Mouse (Mus musculus) hindbrain, embryonic 15.5 days (tissue): ENCODE results near the gene Anp32e. TPM values are rescaled to one million over a fixed set of nuclear protein-coding genes. Genes with fewer than 3 reads are reported as not detected.

Experiments used
- ATAC-seq: fragments of 200-750 bp; cut with Nextera tagmentation; 2 replicates; pipeline ENCODE4 v1.8.0; 2017; ENCODE audit warnings: low read depth, moderate number of reproducible peaks, moderate TSS enrichment; ENCODE audit not compliant: low FRiP score
- H3K27ac ChIP-seq: fragments of 300-500 bp; sonication (generic); replicated peaks from 2 replicates; pipeline ENCODE4 v1.5.1; 2015; ENCODE audit warnings: mild to moderate bottlenecking, inconsistent platforms
- H3K27me3 ChIP-seq: fragments of 300-500 bp; sonication (generic); 2 replicates; pipeline ENCODE4 v1.6.1; 2015; ENCODE audit warnings: control low read depth, inconsistent platforms
- H3K36me3 ChIP-seq: fragments of 300-500 bp; sonication (generic); 2 replicates; pipeline ENCODE4 v1.6.1; 2015; ENCODE audit warnings: control low read depth, inconsistent platforms
- H3K4me1 ChIP-seq: fragments of 300-500 bp; sonication (generic); replicated peaks from 2 replicates; pipeline ENCODE4 v1.6.1; 2015; ENCODE audit warnings: control low read depth, inconsistent platforms
- H3K4me2 ChIP-seq: fragments of 300-500 bp; sonication (generic); 2 replicates; pipeline ENCODE4 v1.6.1; 2015; ENCODE audit warnings: moderate library complexity, mild to moderate bottlenecking, inconsistent platforms
- H3K4me3 ChIP-seq: fragments of 300-500 bp; sonication (generic); 2 replicates; pipeline ENCODE4 v1.5.1; 2015; ENCODE audit warnings: mild to moderate bottlenecking, inconsistent platforms
- H3K9ac ChIP-seq: fragments of 300-500 bp; sonication (generic); 2 replicates; pipeline ENCODE4 v1.6.1; 2015; ENCODE audit warnings: inconsistent platforms
- H3K9me3 ChIP-seq: fragments of 300-500 bp; sonication (generic); 2 replicates; pipeline ENCODE4 v1.6.1; 2016; ENCODE audit warnings: control low read depth, inconsistent platforms
- WGBS: fragments of 180-500 bp; shearing (Covaris S2); methylation state at CpG from one replicate; pipeline ENCODE4 v1.1.7; 2015; 5-methylcytosine and 5-hydroxymethylcytosine counted together
- polyA plus RNA-seq: library from polyadenylated mRNA; unstranded; fragments of >200 nt; fragmentation: Nextera tagmentation; extraction: Ambion mirVana; gene quantifications from 2 replicates; pipeline ENCODE4 v1.2.1, GENCODE M21; 2015

The Anp32e gene
- polyA plus RNA-seq, 1 experiment from 2014 or later: 117 TPM

GRCm38 (mm10) chr3:95931471-95931870 is 2.4 kb downstream of the Anp32e start:
- Histone ChIP-seq H3K4me2 (no peak overlapping the region), H3K27ac (no peak overlapping the region), H3K9me3 (no peaks in the 10 kb centered on the region), H3K9ac (no peak overlapping the region), H3K4me3 (no peak overlapping the region), H3K36me3 (peaks cover 17% of the 10 kb centered on the region), H3K27me3 (no peaks in the 10 kb centered on the region), H3K4me1 (peaks cover 11% of the 10 kb centered on the region)
- no peak for ATAC-seq
- WGBS: 92% methylated on average over 1 of the region's 1 CpGs

DNA sequence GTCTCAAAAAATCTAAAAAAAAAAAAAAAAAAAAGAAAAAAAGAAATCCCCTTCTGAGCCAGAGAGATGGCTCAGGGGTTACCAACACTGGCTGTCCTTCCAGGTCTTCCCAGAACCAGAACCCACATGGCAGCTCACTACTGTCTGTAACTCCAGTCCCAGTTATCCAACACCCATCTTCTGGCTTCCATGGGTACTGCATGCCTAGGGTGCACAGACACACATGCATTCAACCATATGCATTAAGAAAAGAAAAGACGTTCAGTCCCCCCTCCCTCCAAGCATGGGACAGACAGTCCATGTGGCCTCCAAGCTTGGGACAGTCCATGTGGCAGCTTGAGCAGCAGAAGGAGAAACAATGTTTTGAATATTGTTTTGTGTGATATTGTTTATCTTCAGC is 3.1 kb downstream of the Anp32e start:
- no peak overlapping the region for H3K4me2 ChIP-seq
- 40% methylated on average over 1 of the region's 1 CpGs for WGBS
- peaks cover 11% of the 10 kb centered on the region for H3K4me1 ChIP-seq
- no peaks in the 10 kb centered on the region for H3K9me3 ChIP-seq
- ATAC-seq: no peak
- H3K27ac ChIP-seq: no peak overlapping the region
- H3K27me3 ChIP-seq: no peaks in the 10 kb centered on the region
- H3K4me3 ChIP-seq: no peak overlapping the region
- peaks cover 20% of the 10 kb centered on the region for H3K36me3 ChIP-seq
- no peak overlapping the region for H3K9ac ChIP-seq

- H3K27me3 ChIP-seq: no peaks in the 10 kb centered on the region
- no peak for ATAC-seq
- H3K36me3 ChIP-seq: peaks cover 24% of the 10 kb centered on the region
- H3K4me1 ChIP-seq: peaks cover 11% of the 10 kb centered on the region
- 93% methylated on average over 7 of the region's 7 CpGs for whole genome bisulfite sequencing
- no peaks in the 10 kb centered on the region for H3K9me3 ChIP-seq
- no peak overlapping the region for H3K9ac ChIP-seq
- H3K4me2 ChIP-seq: no peak overlapping the region
- H3K4me3 ChIP-seq: no peak overlapping the region
- no peak overlapping the region for H3K27ac ChIP-seq
Measured at GRCm38 (mm10) chr3:95932566-95932965, 3.5 kb downstream of the Anp32e start.

DNA sequence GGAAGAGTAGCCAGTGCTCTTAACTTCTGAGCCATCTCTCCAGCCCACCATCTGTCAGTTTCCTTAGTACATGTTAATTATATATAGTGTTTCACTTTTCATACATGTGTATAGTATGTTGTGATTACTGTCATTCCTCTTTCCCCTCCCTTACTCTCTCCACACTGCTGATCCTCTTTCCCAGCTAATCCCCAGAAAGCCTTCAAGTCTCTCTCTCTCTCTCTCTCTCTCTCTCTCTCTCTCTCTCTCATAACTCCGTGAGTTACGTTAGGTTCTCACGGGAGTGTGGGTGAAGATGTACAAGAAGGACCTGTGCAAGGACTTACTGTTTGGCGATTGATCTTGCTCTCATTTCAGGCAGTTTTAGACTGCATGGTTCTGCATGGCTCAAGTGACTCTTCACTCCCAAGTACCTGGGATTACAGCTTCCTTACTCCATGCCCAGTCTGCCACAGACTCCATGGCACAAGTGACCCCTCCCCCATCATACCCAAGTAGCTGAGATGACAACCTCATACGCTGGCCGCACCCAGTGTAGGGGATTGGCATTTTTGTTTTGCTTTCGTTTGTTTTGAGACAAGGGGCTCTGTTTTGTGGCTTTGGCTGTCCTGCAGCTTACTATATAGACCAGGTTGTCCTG is 4.2 kb downstream of the Anp32e start:
- H3K27ac ChIP-seq: no peak overlapping the region
- 96% methylated on average over 7 of the region's 7 CpGs for WGBS
- H3K9me3 ChIP-seq: no peaks in the 10 kb centered on the region
- no peak for ATAC-seq
- peaks cover 11% of the 10 kb centered on the region for H3K4me1 ChIP-seq
- H3K27me3 ChIP-seq: no peaks in the 10 kb centered on the region
- H3K36me3 ChIP-seq: peaks cover 30% of the 10 kb centered on the region
- no peak overlapping the region for H3K4me2 ChIP-seq
- H3K4me3 ChIP-seq: no peak overlapping the region
- H3K9ac ChIP-seq: no peak overlapping the region

GRCm38 (mm10) chr3:95934448-95934847 is 5.4 kb downstream of the Anp32e start:
- Histone ChIP-seq H3K27ac (no peak overlapping the region), H3K9ac (no peak overlapping the region), H3K4me3 (no peak overlapping the region), H3K36me3 (peaks cover 43% of the 10 kb centered on the region), H3K27me3 (no peaks in the 10 kb centered on the region), H3K9me3 (no peaks in the 10 kb centered on the region), H3K4me2 (no peak overlapping the region), H3K4me1 (peaks cover 11% of the 10 kb centered on the region)
- WGBS: 93% methylated on average over 1 of the region's 1 CpGs
- ATAC-seq: no peak

GRCm38 (mm10) chr3:95938217-95938616 is 9.2 kb downstream of the Anp32e start:
- 96% methylated on average over 8 of the region's 8 CpGs for WGBS

DNA sequence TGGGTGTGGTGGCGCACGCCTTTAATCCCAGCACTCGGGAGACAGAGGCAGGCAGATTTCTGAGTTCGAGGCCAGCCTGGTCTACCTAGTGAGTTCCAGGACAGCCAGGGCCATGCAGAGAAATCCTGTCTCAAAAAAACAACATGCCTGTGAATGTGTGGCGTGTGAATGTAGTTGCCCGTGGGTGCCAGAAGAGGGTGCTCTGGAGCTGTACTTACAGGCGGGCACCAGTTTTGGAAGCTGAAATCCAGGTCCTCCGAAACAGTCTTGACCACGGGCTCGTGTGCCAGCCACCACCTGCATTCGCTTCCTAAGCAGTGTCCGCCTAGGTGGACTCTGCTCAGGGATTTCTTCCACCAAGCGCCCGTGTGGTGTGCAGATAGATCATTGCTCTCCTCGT is 9.8 kb downstream of the Anp32e start:
- no peak overlapping the region for H3K9ac ChIP-seq
- no peak for ATAC-seq

More at GRCm38 (mm10) chr3:95938217-95938616, 9.2 kb downstream of the Anp32e start:
- Histone ChIP-seq H3K9me3 (no peaks in the 10 kb centered on the region), H3K27ac (no peak overlapping the region), H3K4me2 (no peak overlapping the region), H3K4me3 (no peak overlapping the region), H3K27me3 (no peaks in the 10 kb centered on the region), H3K9ac (no peak overlapping the region), H3K4me1 (no peaks in the 10 kb centered on the region), H3K36me3 (peaks cover 70% of the 10 kb centered on the region)
- ATAC-seq: no peak

DNA sequence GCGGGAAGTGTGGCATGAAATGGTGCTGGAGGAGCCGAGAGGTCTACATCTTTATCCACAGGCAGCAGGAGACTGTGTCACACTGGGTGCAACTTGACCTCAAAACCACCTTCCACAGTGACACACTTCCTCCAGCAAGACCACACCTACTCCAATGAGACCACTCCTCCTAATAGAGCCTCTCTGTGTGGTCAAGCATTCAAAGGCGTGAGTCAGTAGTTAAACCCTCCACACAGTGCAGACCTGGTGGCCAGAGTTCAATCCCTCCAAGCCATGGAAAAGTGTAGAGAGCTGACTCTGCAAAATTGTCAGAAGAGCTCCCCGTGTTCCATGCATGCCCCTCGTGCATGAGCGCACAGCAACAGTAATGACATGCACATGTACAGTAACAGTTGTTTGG is 13.7 kb downstream of the Anp32e start:
- no peak for ATAC-seq
- Histone ChIP-seq H3K9ac (no peak overlapping the region), H3K4me2 (no peak overlapping the region), H3K9me3 (no peaks in the 10 kb centered on the region), H3K4me3 (no peak overlapping the region), H3K27ac (no peak overlapping the region), H3K4me1 (no peaks in the 10 kb centered on the region), H3K36me3 (peaks cover 54% of the 10 kb centered on the region), H3K27me3 (no peaks in the 10 kb centered on the region)
- 88% methylated on average over 6 of the region's 6 CpGs for WGBS

More for the DNA sequence above, 9.8 kb downstream of the Anp32e start:
- H3K4me3 ChIP-seq: no peak overlapping the region
- WGBS: 94% methylated on average over 15 of the region's 15 CpGs
- no peaks in the 10 kb centered on the region for H3K27me3 ChIP-seq
- H3K9me3 ChIP-seq: no peaks in the 10 kb centered on the region
- H3K27ac ChIP-seq: no peak overlapping the region
- peaks cover 70% of the 10 kb centered on the region for H3K36me3 ChIP-seq
- no peaks in the 10 kb centered on the region for H3K4me1 ChIP-seq
- H3K4me2 ChIP-seq: no peak overlapping the region

GRCm38 (mm10) chr3:95943226-95943625 is 14.2 kb downstream of the Anp32e start:
- Histone ChIP-seq H3K9ac (no peak overlapping the region), H3K27ac (no peak overlapping the region), H3K9me3 (no peaks in the 10 kb centered on the region), H3K27me3 (no peaks in the 10 kb centered on the region), H3K4me2 (no peak overlapping the region), H3K4me3 (no peak overlapping the region), H3K36me3 (peaks cover 49% of the 10 kb centered on the region), H3K4me1 (no peaks in the 10 kb centered on the region)
- ATAC-seq: no peak
- 93% methylated on average over 7 of the region's 7 CpGs for WGBS

DNA sequence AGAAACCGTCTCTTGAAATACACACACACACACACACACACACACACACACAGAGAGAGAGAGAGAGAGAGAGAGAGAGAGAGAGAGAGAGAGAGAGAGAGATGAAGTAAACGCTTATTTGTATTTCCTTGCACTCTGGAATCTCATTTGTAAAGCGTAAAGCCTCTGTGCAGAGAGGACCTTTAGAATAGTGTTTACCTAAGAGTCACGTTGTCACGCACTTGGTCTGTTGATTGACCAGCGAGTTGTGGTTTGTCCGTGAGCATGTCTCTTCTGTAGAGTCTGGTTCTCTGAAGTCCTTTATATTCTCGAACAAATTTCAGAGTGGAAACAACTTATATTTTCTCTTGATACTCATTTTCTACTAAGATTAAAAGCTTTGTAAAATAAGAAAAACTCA is 15.7 kb downstream of the Anp32e start:
- Histone ChIP-seq H3K4me3 (no peak overlapping the region), H3K4me2 (no peak overlapping the region), H3K27me3 (no peaks in the 10 kb centered on the region), H3K27ac (no peak overlapping the region), H3K36me3 (peaks cover 34% of the 10 kb centered on the region), H3K9ac (no peak overlapping the region), H3K4me1 (no peaks in the 10 kb centered on the region), H3K9me3 (no peaks in the 10 kb centered on the region)
- WGBS: 88% methylated on average over 8 of the region's 8 CpGs
- ATAC-seq: no peak

DNA sequence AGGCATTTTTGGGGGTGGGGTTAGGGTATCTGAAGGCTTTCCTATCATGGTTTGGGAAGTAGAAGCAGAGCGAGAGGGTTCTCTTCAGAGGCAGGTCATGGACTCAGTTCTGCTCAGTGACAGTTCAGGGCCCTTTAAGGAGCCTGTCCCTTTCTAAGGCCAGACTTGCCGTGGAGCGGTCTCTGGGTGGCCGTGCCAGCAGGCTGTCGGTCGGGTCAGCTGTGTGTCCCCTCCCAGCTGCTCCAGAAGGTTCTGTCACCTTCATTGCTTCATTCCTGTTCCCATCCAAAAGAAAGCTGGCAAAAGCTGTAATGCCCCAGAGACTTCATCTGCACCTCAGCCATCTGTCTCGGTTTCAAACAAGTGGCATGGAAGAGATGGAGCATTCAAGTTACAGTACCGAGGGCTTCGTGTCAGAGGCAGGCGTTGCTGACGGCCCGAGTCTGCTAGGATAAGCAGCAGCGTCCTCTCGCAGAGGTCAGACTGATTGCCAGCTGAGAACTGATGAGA is 16.7 kb downstream of the Anp32e start:
- no peak overlapping the region for H3K9ac ChIP-seq
- no peak overlapping the region for H3K4me2 ChIP-seq
- H3K4me3 ChIP-seq: no peak overlapping the region
- H3K27me3 ChIP-seq: no peaks in the 10 kb centered on the region
- peaks cover 27% of the 10 kb centered on the region for H3K36me3 ChIP-seq
- no peaks in the 10 kb centered on the region for H3K4me1 ChIP-seq
- no peak for ATAC-seq
- no peaks in the 10 kb centered on the region for H3K9me3 ChIP-seq
- 69% methylated on average over 14 of the region's 14 CpGs for WGBS
- H3K27ac ChIP-seq: no peak overlapping the region

- Histone ChIP-seq H3K27ac (no peak overlapping the region), H3K36me3 (peaks cover 9% of the 10 kb centered on the region), H3K4me2 (no peak overlapping the region), H3K9ac (no peak overlapping the region), H3K4me3 (no peak overlapping the region), H3K27me3 (no peaks in the 10 kb centered on the region), H3K9me3 (no peaks in the 10 kb centered on the region), H3K4me1 (peaks cover 7% of the 10 kb centered on the region; the same call in 1 of the 2 replicates)
- 92% methylated on average over 5 of the region's 5 CpGs for WGBS
- ATAC-seq: no peak
Measured at GRCm38 (mm10) chr3:95948325-95948724, 19.3 kb downstream of the Anp32e start.
